Mouse (Mus musculus): ENCODE results near the gene Gm815. TPM values are rescaled to one million over a fixed set of nuclear protein-coding genes. Genes with fewer than 3 reads are reported as not detected.

Gm815 gene
- not detected for polyA plus RNA-seq (2015; fragmentation: Illumina TruSeq; extraction: RNeasy Lipid Tissue Mini Kit (QIAGEN cat#74804); ENCODE audit: low read depth, low replicate concordance)

DNA sequence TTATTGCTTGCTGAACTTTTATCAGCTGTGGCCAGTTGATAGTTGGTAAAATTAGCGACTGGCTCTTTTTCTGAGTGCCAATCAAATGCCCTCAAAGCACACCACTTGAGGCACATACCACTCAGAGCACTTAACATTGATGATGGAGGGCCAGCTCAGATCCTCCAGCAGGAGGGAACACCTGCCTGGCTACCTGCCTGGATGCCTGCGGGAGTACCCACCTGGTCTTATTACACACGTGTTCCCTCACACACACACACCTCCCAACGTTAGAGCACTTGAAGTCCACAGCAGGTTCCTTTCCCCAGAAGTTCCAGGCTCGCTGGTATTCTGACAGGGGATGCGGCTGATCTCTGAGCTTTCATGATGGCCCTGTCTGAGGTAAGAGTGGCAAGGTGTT is at the start of gene Gm815:
Gene Gm815, plus strand, starts transcription at position 266 of the 400 bp plus-strand sequence.

Data from brain, adult 10 weeks (tissue).